Mouse (Mus musculus) heart, adult 2 months (tissue): ENCODE measurements at regions not wholly inside any gene's neighbourhood (a gene's known extent, or its start where the extent isn't known, plus 50 kb on each side); places are given as distances from the start of the nearest gene placed in this dataset.

ENCODE experiments used
- DNase-seq, 2 experiments: peaks; one replicate each; pipeline ENCODE4 v3.0.0; 2021
- H3K27ac ChIP-seq: fragments of 200-600 bp; 2 replicates; pipeline ENCODE4 v1.8.1; 2022
- H3K27me3 ChIP-seq: fragments of 200-500 bp; 2 replicates; pipeline ENCODE4 v1.6.1; 2012; ENCODE audit warnings: mild to moderate bottlenecking, low read length, inconsistent platforms, mixed read lengths; ENCODE audit not compliant: control insufficient read depth, insufficient read depth
- H3K36me3 ChIP-seq: fragments of 200-500 bp; 2 replicates; pipeline ENCODE4 v1.6.1; 2012; ENCODE audit warnings: low read length, inconsistent platforms; ENCODE audit not compliant: control insufficient read depth, insufficient read depth
- H3K4me1 ChIP-seq: fragments of 200-500 bp; 2 replicates; pipeline ENCODE4 v1.6.1; 2011; ENCODE audit warnings: low read length; ENCODE audit not compliant: control insufficient read depth, insufficient read depth
- H3K4me3 ChIP-seq: fragments of 200-600 bp; 2 replicates; pipeline ENCODE4 v1.8.1; 2022
- H3K79me2 ChIP-seq: fragments of 200-500 bp; replicated peaks from 2 replicates; pipeline ENCODE4 v1.6.1; 2012; ENCODE audit warnings: mild to moderate bottlenecking, inconsistent platforms, low read length, moderate library complexity, mixed read lengths; ENCODE audit not compliant: control insufficient read depth, insufficient read depth
- H3K9ac ChIP-seq: fragments of 200-500 bp; 2 replicates; pipeline ENCODE4 v1.6.1; 2012; ENCODE audit warnings: low read depth, mild to moderate bottlenecking, control low read depth, inconsistent platforms, low read length, mixed read lengths
- CTCF ChIP-seq: fragments of 200-600 bp; IDR thresholded peaks from 2 replicates; pipeline ENCODE4 v1.8.1; 2022; ENCODE audit warnings: antibody characterized with exemption, mild to moderate bottlenecking, moderate library complexity
- EP300 ChIP-seq: fragments of 200-500 bp; IDR thresholded peaks from 2 replicates; pipeline ENCODE4 v1.6.1; 2011; ENCODE audit warnings: low read depth, low read length, control low read depth; ENCODE audit not compliant: insufficient read depth
- POLR2A ChIP-seq: fragments of 200-500 bp; IDR thresholded peaks from 2 replicates; pipeline ENCODE4 v1.6.1; 2011; ENCODE audit warnings: mild to moderate bottlenecking, low read depth, low read length, control low read depth; ENCODE audit not compliant: insufficient read depth
- WGBS: fragments of 180-500 bp; shearing (Covaris S2); methylation state at CpG from one replicate; pipeline ENCODE4 v1.1.7; 2018; 5-methylcytosine and 5-hydroxymethylcytosine counted together
- intact Hi-C: fragments of 180-260 bp; cut with DNase I; formaldehyde crosslinking; loops from one replicate; pipeline ENCODE4 v1.15.1; 2025

DNA sequence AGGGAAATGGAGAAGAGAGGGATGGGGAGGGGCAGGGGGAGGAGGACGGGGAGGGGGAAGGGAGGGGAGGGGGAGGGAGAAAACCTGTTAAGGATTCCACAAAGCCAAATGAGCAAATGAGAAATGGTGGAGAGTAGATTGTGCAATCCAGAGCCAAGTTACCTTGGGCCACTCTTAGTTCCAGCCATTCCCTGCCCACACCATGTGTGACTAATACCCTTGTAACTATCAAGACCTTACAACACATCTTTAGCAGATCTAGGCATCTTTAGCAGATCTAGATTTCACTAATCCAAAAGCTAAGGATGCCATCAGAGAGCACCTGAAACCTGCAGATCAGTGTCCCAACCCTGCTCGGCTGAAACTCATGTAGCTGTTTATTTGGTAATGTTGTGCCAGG is 186.7 kb downstream of the Diras2 start:
- TF ChIP-seq CTCF (no peak), POLR2A (no peak), EP300 (no peak)
- H3K27me3 ChIP-seq, result no peaks in the 10 kb centered on the region
- whole genome bisulfite sequencing, result 85% methylated on average over 1 of the region's 2 CpGs
- H3K27ac ChIP-seq, result no peak overlapping the region
- intact Hi-C loops, result no loop called here
- DNase-seq, result no peak
- H3K79me2 ChIP-seq, result no peaks in the 10 kb centered on the region
- H3K4me1 ChIP-seq, result no peaks in the 10 kb centered on the region; the same call in 1 of the 2 replicates
- no peak overlapping the region for H3K9ac ChIP-seq
- H3K36me3 ChIP-seq, result no peaks in the 10 kb centered on the region
- H3K4me3 ChIP-seq, result no peak overlapping the region

DNA sequence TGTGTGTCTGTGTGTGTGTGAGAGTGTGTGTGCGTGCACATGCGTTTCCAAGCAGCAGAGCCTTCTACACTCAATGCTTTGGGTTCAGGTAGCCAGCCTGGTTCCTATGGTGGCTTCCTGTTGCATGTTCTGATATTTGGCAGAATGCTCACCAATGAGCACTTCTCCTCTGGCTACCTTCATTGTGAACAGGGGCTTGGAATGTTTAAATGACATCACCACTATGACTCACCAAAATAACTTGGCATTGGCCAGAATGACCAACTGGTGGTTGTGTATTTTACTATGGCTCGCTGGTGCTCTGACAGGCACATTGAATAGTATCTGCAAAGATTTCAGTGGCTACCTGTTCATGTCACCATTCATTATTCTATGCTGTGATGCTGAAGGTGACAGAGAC is 186.2 kb downstream of the Diras2 start:
- Histone ChIP-seq H3K27me3 (no peaks in the 10 kb centered on the region), H3K4me1 (no peaks in the 10 kb centered on the region; the same call in 1 of the 2 replicates), H3K9ac (no peak overlapping the region), H3K27ac (no peak overlapping the region), H3K36me3 (no peaks in the 10 kb centered on the region), H3K4me3 (no peak overlapping the region), H3K79me2 (no peaks in the 10 kb centered on the region)
- TF ChIP-seq EP300 (no peak), POLR2A (no peak), CTCF (no peak)
- WGBS, result 81% methylated on average over 3 of the region's 3 CpGs
- intact Hi-C loops, result no loop called here
- DNase-seq, result no peak

DNA sequence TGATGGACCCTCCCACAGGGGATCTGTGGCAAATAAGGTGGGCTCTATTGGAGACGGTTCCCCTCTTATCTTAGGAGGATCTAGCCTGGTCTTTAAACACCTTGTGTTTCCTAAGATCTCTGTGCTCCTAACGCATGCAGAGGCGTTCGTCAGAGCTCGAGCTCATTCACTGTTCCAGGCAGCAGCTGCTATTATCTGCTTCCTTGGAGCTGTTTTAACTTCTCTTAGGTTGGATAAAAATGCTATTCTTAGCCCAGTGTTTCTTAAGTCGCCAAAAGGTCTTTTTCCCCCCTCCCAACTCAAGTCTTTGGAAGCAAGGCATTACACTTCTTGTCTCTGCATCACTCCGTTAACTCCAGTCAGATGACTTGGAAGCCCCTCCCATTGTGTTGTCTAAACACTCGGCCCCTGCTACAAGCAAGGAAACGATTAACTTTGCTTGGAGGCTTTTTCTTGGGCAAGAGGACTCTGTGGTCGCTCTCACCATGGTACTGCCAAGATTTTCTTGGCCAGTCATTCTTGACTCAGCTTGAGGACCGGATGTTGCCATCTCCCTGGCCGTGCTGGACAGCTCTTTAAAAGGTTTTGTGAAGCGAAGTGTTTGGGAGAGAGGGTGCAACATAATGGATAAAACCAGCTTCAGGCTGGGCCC is 185.6 kb downstream of the Diras2 start:
- 47% methylated on average over 13 of the region's 13 CpGs for WGBS
- TF ChIP-seq CTCF (no peak), EP300 (no peak), POLR2A (no peak)
- DNase-seq, result no peak

DNA sequence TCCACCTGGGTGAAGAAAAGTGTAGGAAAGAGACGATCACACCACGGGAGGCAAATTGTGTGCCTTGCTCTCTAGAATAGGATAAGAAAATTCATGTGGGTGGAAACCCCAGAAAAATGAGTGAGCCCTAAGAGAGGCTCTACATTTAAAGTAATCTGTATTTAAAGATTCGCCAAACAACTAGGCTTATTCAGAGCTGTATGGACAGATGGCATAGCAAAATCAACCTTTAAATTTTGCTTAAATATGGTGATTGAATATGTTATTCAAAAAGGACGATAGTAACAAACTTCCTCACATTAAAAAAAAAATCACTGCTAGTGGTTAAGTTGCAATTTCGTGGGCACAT is 185.1 kb downstream of the Diras2 start:
- Histone ChIP-seq H3K27me3 (no peaks in the 10 kb centered on the region), H3K4me1 (no peaks in the 10 kb centered on the region; the same call in 1 of the 2 replicates), H3K27ac (no peak overlapping the region), H3K79me2 (no peaks in the 10 kb centered on the region), H3K9ac (no peak overlapping the region), H3K4me3 (no peak overlapping the region), H3K36me3 (no peaks in the 10 kb centered on the region)
- no peak for DNase-seq
- 79% methylated on average over 5 of the region's 5 CpGs for WGBS
- intact Hi-C loops, result no loop called here
- TF ChIP-seq POLR2A (no peak), EP300 (no peak), CTCF (no peak)

More for the DNA sequence above, 185.6 kb downstream of the Diras2 start:
- no peak overlapping the region for H3K4me3 ChIP-seq
- no peaks in the 10 kb centered on the region for H3K79me2 ChIP-seq
- no peak overlapping the region for H3K9ac ChIP-seq
- intact Hi-C loops, result no loop called here
- H3K36me3 ChIP-seq, result no peaks in the 10 kb centered on the region
- no peaks in the 10 kb centered on the region for H3K27me3 ChIP-seq
- H3K27ac ChIP-seq, result no peak overlapping the region
- H3K4me1 ChIP-seq, result no peaks in the 10 kb centered on the region; the same call in 1 of the 2 replicates

DNA sequence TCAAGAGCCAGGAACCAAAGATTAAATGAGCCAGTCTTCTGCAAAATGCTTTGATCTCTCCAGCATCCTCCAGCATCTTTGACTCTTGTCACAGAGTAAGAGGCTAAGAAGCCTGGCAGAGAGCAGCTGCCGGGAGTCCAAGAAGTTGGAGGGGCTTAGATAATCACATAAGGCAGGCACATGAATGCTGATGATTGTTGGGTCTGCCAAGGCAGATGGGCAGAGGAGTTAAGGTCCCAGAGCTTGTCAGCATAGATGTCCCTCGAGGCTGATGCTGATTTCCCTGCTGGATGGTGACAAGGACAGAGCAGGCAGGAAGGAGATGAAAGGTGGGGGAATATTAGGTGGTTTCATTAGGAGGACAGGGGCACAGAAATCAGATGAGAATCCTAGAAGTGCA is 183.4 kb downstream of the Diras2 start:
- no peaks in the 10 kb centered on the region; the same call in 1 of the 2 replicates for H3K4me1 ChIP-seq
- intact Hi-C loops, result no loop called here
- DNase-seq, result no peak
- 34% methylated on average over 2 of the region's 2 CpGs for WGBS
- no peak overlapping the region for H3K9ac ChIP-seq
- no peak overlapping the region for H3K4me3 ChIP-seq
- no peaks in the 10 kb centered on the region for H3K79me2 ChIP-seq
- no peak overlapping the region for H3K27ac ChIP-seq
- TF ChIP-seq POLR2A (no peak), CTCF (no peak), EP300 (no peak)
- no peaks in the 10 kb centered on the region for H3K36me3 ChIP-seq
- no peaks in the 10 kb centered on the region for H3K27me3 ChIP-seq

DNA sequence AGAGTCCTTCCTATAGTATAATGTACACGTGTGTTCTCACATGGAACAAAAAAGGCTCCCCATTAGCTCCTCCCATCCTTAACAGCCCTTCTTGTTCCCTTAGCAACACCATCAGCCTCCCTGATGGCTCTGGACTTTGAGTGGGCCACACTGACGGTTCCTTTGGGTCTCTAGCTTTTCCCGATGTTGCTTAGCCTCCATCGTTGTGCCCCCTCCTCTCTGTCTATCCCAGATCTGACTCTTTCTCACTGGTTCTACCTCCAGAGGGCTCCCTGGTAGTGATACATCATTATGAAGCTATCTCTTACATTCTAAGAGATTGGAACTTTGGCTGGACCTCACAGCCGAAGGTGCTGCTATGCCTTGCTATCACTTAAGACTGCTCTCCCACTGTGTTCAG is 181.5 kb downstream of the Diras2 start:
- WGBS, result 77% methylated on average over 5 of the region's 5 CpGs
- DNase-seq, result no peak
- H3K4me3 ChIP-seq, result no peak overlapping the region
- H3K36me3 ChIP-seq, result no peaks in the 10 kb centered on the region
- no peak overlapping the region for H3K9ac ChIP-seq
- TF ChIP-seq POLR2A, result no peak
- no peak for TF ChIP-seq CTCF
- no peak for TF ChIP-seq EP300
- no peaks in the 10 kb centered on the region for H3K79me2 ChIP-seq
- intact Hi-C loops, result no loop called here
- H3K27ac ChIP-seq, result no peak overlapping the region
- no peaks in the 10 kb centered on the region for H3K27me3 ChIP-seq
- H3K4me1 ChIP-seq, result no peaks in the 10 kb centered on the region; the same call in 1 of the 2 replicates
